9 mouse cellular contexts compared by ENCODE assay signal in genomic region chr9:106454071-106454761, GRCm38 (mm10). TPM values are rescaled to one million over a fixed set of nuclear protein-coding genes. Genes with fewer than 3 reads are reported as not detected.
DNase-seq lines count a peak whose midpoint lies in the region; ATAC-seq and TF ChIP-seq lines count a peak whose summit lies in the region.
"Had no signal": no experiment of that assay in that cellular context is flagged by ENCODE, and none has a peak within 500 bp of the region (broad histone marks: within the 10 kb centered on the region; RNA-seq: fewer than 3 reads in every experiment).

No protein-coding gene starts in this region.

- TF ChIP-seq POLR2A in kidney, adult 2 months (IDR thresholded peaks at IDR 0.05; ENCODE audit: low read depth, low read length): no peak

- no peak for DNase-seq in kidney, adult 2 months
- no peak for DNase-seq in kidney, adult 11 months
- DNase-seq in R1 (ENCODE audit: low read depth, low spot score): peak; percentile 72
- DNase-seq in forebrain, postnatal 0 days: peak; percentile 62
- DNase-seq in liver, embryonic 14.5 days (ENCODE audit: low read depth in 3 of 3, low spot score in 3 of 3): no peak
- DNase-seq in thymus, postnatal 10 days (ENCODE audit: low spot score in 2 of 2): no peak
- DNase-seq in Muller cell, postnatal 12 days (ENCODE audit: inconsistent ontology term): no peak

- ATAC-seq in forebrain, postnatal 0 days: peak; percentile 35
- 0 out of 2 replicates have a peak, but pooled peaks have one; percentile 9 for ATAC-seq in liver, embryonic 14.5 days (ENCODE audit: insufficient read depth)
- ATAC-seq in megakaryocyte-erythroid progenitor cell, adult 5-6 weeks (replicated peaks; ENCODE audit: low FRiP score, low TSS enrichment, poor library complexity, severe bottlenecking): no peak

- no peak for TF ChIP-seq EP300 in liver, embryonic 14.5 days (IDR thresholded peaks at IDR 0.05; ENCODE audit: low read depth)

- H3K4me2 ChIP-seq in forebrain, postnatal 0 days (ENCODE audit: low read depth): peak overlapping the region; percentile 97
- H3K4me2 ChIP-seq in liver, embryonic 14.5 days (ENCODE audit: low read depth): peak overlapping the region; percentile 67

- peaks cover 19% of the 10 kb centered on the region for H3K4me1 ChIP-seq in kidney, adult 2 months (ENCODE audit: control insufficient read depth, insufficient read depth, low read length)
- H3K4me1 ChIP-seq in forebrain, postnatal 0 days (ENCODE audit: insufficient read depth): peaks cover 30% of the 10 kb centered on the region
- H3K4me1 ChIP-seq in liver, embryonic 14.5 days (replicated peaks; ENCODE audit: control insufficient read depth in 2 of 2, insufficient read depth in 2 of 2, low read length in 1 of 2): peaks cover 6% of the 10 kb centered on the region in 2 experiments

- no peak for TF ChIP-seq CTCF in kidney, adult 2 months (conservative IDR thresholded peaks at IDR 0.05; ENCODE audit: insufficient read depth, insufficient read length, low read depth, low read length)
- no peak for TF ChIP-seq CTCF in forebrain, postnatal 0 days (IDR thresholded peaks at IDR 0.05; ENCODE audit: low read depth)
- no peak for TF ChIP-seq CTCF in liver, embryonic 14.5 days (IDR thresholded peaks at IDR 0.05; ENCODE audit: low read depth)

- no peak overlapping the region for H3K27ac ChIP-seq in kidney, adult 2 months (ENCODE audit: insufficient read depth, low read depth, low read length)
- H3K27ac ChIP-seq in forebrain, postnatal 0 days (ENCODE audit: low read depth, low read length): peak overlapping the region; percentile 91
- no peak overlapping the region for H3K27ac ChIP-seq in liver, embryonic 14.5 days

- H3K36me3 ChIP-seq in kidney, adult 2 months (ENCODE audit: control insufficient read depth, insufficient read depth, low read length): no peaks in the 10 kb centered on the region
- H3K36me3 ChIP-seq in forebrain, postnatal 0 days (ENCODE audit: insufficient read depth): no peaks in the 10 kb centered on the region
- H3K36me3 ChIP-seq in liver, embryonic 14.5 days (replicated peaks; ENCODE audit: control insufficient read depth, insufficient read depth, low read depth): no peaks in the 10 kb centered on the region

- H3K9ac ChIP-seq in forebrain, postnatal 0 days: peak overlapping the region; percentile 92
- peak overlapping the region; percentile 11; the same call in 1 of the 2 replicates for H3K9ac ChIP-seq in liver, embryonic 14.5 days (replicated peaks)

- H3K4me3 ChIP-seq in kidney, adult 2 months (ENCODE audit: insufficient read depth, low read depth, low read length): peak overlapping the region; percentile 66
- H3K4me3 ChIP-seq in forebrain, postnatal 0 days (ENCODE audit: low read depth, low read length): peak overlapping the region; percentile 71
- H3K4me3 ChIP-seq in liver, embryonic 14.5 days (ENCODE audit: insufficient read depth in 1 of 2, low read depth in 2 of 2, low read length in 2 of 2): peak overlapping the region; percentile 57 to 58

- no peaks in the 10 kb centered on the region for H3K27me3 ChIP-seq in kidney, adult 2 months (replicated peaks; ENCODE audit: control insufficient read depth, insufficient read depth, low read length)
- no peaks in the 10 kb centered on the region for H3K27me3 ChIP-seq in forebrain, postnatal 0 days (ENCODE audit: insufficient read depth, low read length)
- peaks cover 13% of the 10 kb centered on the region for H3K27me3 ChIP-seq in liver, embryonic 14.5 days (ENCODE audit: control insufficient read depth, insufficient read depth, low read length)

- WGBS in kidney, adult 2 months: 18% methylated on average over 18 of the region's 20 CpGs
- WGBS in forebrain, postnatal 0 days: 2% methylated on average over 15 of the region's 20 CpGs
- WGBS in liver, embryonic 14.5 days (ENCODE audit: insufficient replicate concordance): 9% methylated on average over 20 of the region's 20 CpGs

- H3K9me3 ChIP-seq in forebrain, postnatal 0 days (ENCODE audit: low read length): no peaks in the 10 kb centered on the region
- H3K9me3 ChIP-seq in liver, embryonic 14.5 days (ENCODE audit: control insufficient read depth, low read length): no peaks in the 10 kb centered on the region

RNA-seq across cellular contexts. Expression of gene Pcbp4, which starts 1.1 kb away (rescaled TPM):
- 90.3 and 115 TPM in 2 replicates for polyA plus RNA-seq in kidney, adult 2 months (2012; rRNA removed)
- total RNA-seq in forebrain, postnatal 0 days (2014; rRNA removed): 454 and 602 TPM in 2 replicates
- 251 and 273 TPM in 2 replicates for polyA plus RNA-seq in forebrain, postnatal 0 days (2015; fragmentation: Nextera tagmentation; extraction: Ambion mirVana)
- polyA plus RNA-seq in liver, embryonic 14.5 days (2012; rRNA removed): 11.3 and 18.3 TPM in 2 replicates
- 5.6 and 5.7 TPM in 2 replicates for polyA plus RNA-seq in liver, embryonic 14.5 days (2014; fragmentation: Nextera tagmentation; extraction: Ambion mirVana)
- 0.40 and 6.6 TPM in 2 replicates for total RNA-seq in megakaryocyte-erythroid progenitor cell, adult 5-6 weeks (2014; fragmentation: Nextera tagmentation)
- total RNA-seq in megakaryocyte-erythroid progenitor cell, adult 5-6 weeks (2017): 0.30 and 0.89 TPM in 2 replicates

RNA-seq across cellular contexts. Expression of gene Abhd14a, which starts 6.7 kb away (rescaled TPM):
- polyA plus RNA-seq in kidney, adult 2 months (2012; rRNA removed): 137 and 146 TPM in 2 replicates
- total RNA-seq in forebrain, postnatal 0 days (2014; rRNA removed): 54.4 and 63.2 TPM in 2 replicates
- polyA plus RNA-seq in forebrain, postnatal 0 days (2015; fragmentation: Nextera tagmentation; extraction: Ambion mirVana): 84.1 and 87.1 TPM in 2 replicates
- polyA plus RNA-seq in liver, embryonic 14.5 days (2012; rRNA removed): 14.4 and 16.4 TPM in 2 replicates
- polyA plus RNA-seq in liver, embryonic 14.5 days (2014; fragmentation: Nextera tagmentation; extraction: Ambion mirVana): 14.3 and 16.3 TPM in 2 replicates
- total RNA-seq in megakaryocyte-erythroid progenitor cell, adult 5-6 weeks (2014; fragmentation: Nextera tagmentation): 40.5 and 56.0 TPM in 2 replicates
- total RNA-seq in megakaryocyte-erythroid progenitor cell, adult 5-6 weeks (2017): 18.6 and 31.0 TPM in 2 replicates

RNA-seq across cellular contexts. Expression of gene Abhd14b, which starts 7.0 kb away (rescaled TPM):
- polyA plus RNA-seq in kidney, adult 2 months (2012; rRNA removed): 470 and 526 TPM in 2 replicates
- 10.5 and 13.8 TPM in 2 replicates for total RNA-seq in forebrain, postnatal 0 days (2014; rRNA removed)
- 7.6 and 8.8 TPM in 2 replicates for polyA plus RNA-seq in forebrain, postnatal 0 days (2015; fragmentation: Nextera tagmentation; extraction: Ambion mirVana)
- polyA plus RNA-seq in liver, embryonic 14.5 days (2012; rRNA removed): 17.3 and 23.7 TPM in 2 replicates
- 24.9 and 25.2 TPM in 2 replicates for polyA plus RNA-seq in liver, embryonic 14.5 days (2014; fragmentation: Nextera tagmentation; extraction: Ambion mirVana)
- 11.9 and 14.9 TPM in 2 replicates for total RNA-seq in megakaryocyte-erythroid progenitor cell, adult 5-6 weeks (2014; fragmentation: Nextera tagmentation)
- total RNA-seq in megakaryocyte-erythroid progenitor cell, adult 5-6 weeks (2017): 3.6 and 4.9 TPM in 2 replicates

RNA-seq across cellular contexts. Expression of gene Gpr62, which starts 11.5 kb away (rescaled TPM):
- 0.07 TPM in 1 of 2 replicates, not detected in the other for polyA plus RNA-seq in kidney, adult 2 months (2012; rRNA removed)
- total RNA-seq in forebrain, postnatal 0 days (2014; rRNA removed): 1.5 and 1.8 TPM in 2 replicates
- 2.3 and 3.0 TPM in 2 replicates for polyA plus RNA-seq in forebrain, postnatal 0 days (2015; fragmentation: Nextera tagmentation; extraction: Ambion mirVana)
- not detected in 2 replicates for polyA plus RNA-seq in liver, embryonic 14.5 days (2012; rRNA removed)
- not detected in 2 replicates for polyA plus RNA-seq in liver, embryonic 14.5 days (2014; fragmentation: Nextera tagmentation; extraction: Ambion mirVana)
- total RNA-seq in megakaryocyte-erythroid progenitor cell, adult 5-6 weeks (2014; fragmentation: Nextera tagmentation): not detected in 2 replicates
- total RNA-seq in megakaryocyte-erythroid progenitor cell, adult 5-6 weeks (2017): not detected in 2 replicates
- total RNA-seq: neutrophil, adult 5-6 weeks had no signal

RNA-seq across cellular contexts. Expression of gene Acy1, which starts 16.1 kb away (rescaled TPM):
- polyA plus RNA-seq in kidney, adult 2 months (2012; rRNA removed): 141 and 154 TPM in 2 replicates
- total RNA-seq in forebrain, postnatal 0 days (2014; rRNA removed): 12.9 and 18.1 TPM in 2 replicates
- 20.5 and 21.0 TPM in 2 replicates for polyA plus RNA-seq in forebrain, postnatal 0 days (2015; fragmentation: Nextera tagmentation; extraction: Ambion mirVana)
- 13.6 and 19.5 TPM in 2 replicates for polyA plus RNA-seq in liver, embryonic 14.5 days (2012; rRNA removed)
- polyA plus RNA-seq in liver, embryonic 14.5 days (2014; fragmentation: Nextera tagmentation; extraction: Ambion mirVana): 26.7 and 26.8 TPM in 2 replicates
- total RNA-seq in megakaryocyte-erythroid progenitor cell, adult 5-6 weeks (2014; fragmentation: Nextera tagmentation): 17.3 and 22.0 TPM in 2 replicates
- 20.9 and 22.4 TPM in 2 replicates for total RNA-seq in megakaryocyte-erythroid progenitor cell, adult 5-6 weeks (2017)

Comparison
In these comparisons a context has a peak if more than half of its experiments do, and no peak if none do; other contexts are left out.
1. DNase-seq: peak in R1 (single experiment) and forebrain, postnatal 0 days (single experiment); none in kidney, adult 2 months (single experiment), kidney, adult 11 months (single experiment), liver, embryonic 14.5 days (0 of 3), thymus, postnatal 10 days (0 of 2) and Muller cell, postnatal 12 days (single experiment).
2. RNA of gene Abhd14b, which starts 7.0 kb away (polyA plus RNA-seq): 470 to 526 TPM in kidney, adult 2 months; 17.3 to 25.2 TPM in liver, embryonic 14.5 days and 7.6 to 8.8 TPM in forebrain, postnatal 0 days; every median in the first group is over 10 times any median in the second.
3. Peak in every context shown above with its lines, with median percentiles within 50 percentile points of each other: H3K4me3 ChIP-seq.